Mouse (Mus musculus) forebrain, embryonic 12.5 days (tissue): ENCODE results near the gene Uhrf1bp1l. TPM values are rescaled to one million over a fixed set of nuclear protein-coding genes. Genes with fewer than 3 reads are reported as not detected.
A peak's percentile ranks its signal among the peaks of the same experiment; 100 is the strongest.

Experiments used
- ATAC-seq: fragments of 200-750 bp; cut with Nextera tagmentation; 2 replicates; pipeline ENCODE4 v1.8.0; 2017; ENCODE audit warnings: moderate TSS enrichment; ENCODE audit not compliant: low FRiP score
- H3K27ac ChIP-seq: fragments of 300-500 bp; sonication (generic); 2 replicates; pipeline ENCODE4 v1.5.1; 2016; ENCODE audit warnings: mild to moderate bottlenecking
- H3K27me3 ChIP-seq: fragments of 300-500 bp; sonication (generic); 2 replicates; pipeline ENCODE4 v1.6.1; 2016; ENCODE audit warnings: mild to moderate bottlenecking
- H3K36me3 ChIP-seq: fragments of 300-500 bp; sonication (generic); replicated peaks from 2 replicates; pipeline ENCODE4 v1.6.1; 2016; ENCODE audit warnings: mild to moderate bottlenecking
- H3K4me1 ChIP-seq: fragments of 300-500 bp; sonication (generic); 2 replicates; pipeline ENCODE4 v1.6.1; 2016
- H3K4me2 ChIP-seq: fragments of 300-500 bp; sonication (generic); 2 replicates; pipeline ENCODE4 v1.6.1; 2016; ENCODE audit warnings: mild to moderate bottlenecking, moderate library complexity
- H3K4me3 ChIP-seq: fragments of 300-500 bp; sonication (generic); replicated peaks from 2 replicates; pipeline ENCODE4 v1.5.1; 2016; ENCODE audit warnings: mild to moderate bottlenecking
- H3K9ac ChIP-seq: fragments of 300-500 bp; sonication (generic); 2 replicates; pipeline ENCODE4 v1.6.1; 2016; ENCODE audit warnings: mild to moderate bottlenecking
- H3K9me3 ChIP-seq: fragments of 300-500 bp; sonication (generic); 2 replicates; pipeline ENCODE4 v1.6.1; 2016
- WGBS: fragments of 180-500 bp; shearing (Covaris S2); methylation state at CpG from one replicate; pipeline ENCODE4 v1.1.7; 2016; 5-methylcytosine and 5-hydroxymethylcytosine counted together
- polyA plus RNA-seq: library from polyadenylated mRNA; unstranded; fragments of >200 nt; fragmentation: Nextera tagmentation; extraction: Ambion mirVana; gene quantifications from 2 replicates; pipeline ENCODE4 v1.2.1, GENCODE M21; 2016

Uhrf1bp1l gene
- polyA plus RNA-seq, 1 experiment from 2014 or later, result 36.9 TPM

DNA sequence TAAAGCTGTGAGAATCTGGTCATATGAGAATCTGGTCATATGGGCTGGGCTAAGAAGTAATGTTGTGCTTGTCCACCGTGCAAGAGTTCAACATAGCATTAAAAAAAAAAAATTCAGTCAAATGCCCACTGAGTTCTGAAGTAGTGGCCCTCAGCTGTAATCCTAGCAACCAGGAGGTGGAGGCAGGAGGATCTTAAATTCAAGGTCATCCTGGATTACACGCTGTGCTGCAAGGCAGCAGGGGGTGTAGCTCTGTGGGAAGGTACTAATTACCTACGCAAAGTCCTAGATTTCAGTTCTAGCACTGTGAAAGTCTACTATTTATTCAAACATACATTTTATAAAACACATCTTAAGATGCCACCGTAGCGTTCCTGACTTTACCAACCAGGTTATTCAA, 13.4 kb upstream of the Uhrf1bp1l start:
- peak overlapping the region; percentile 70 for H3K4me2 ChIP-seq
- peak overlapping the region; percentile 65 for H3K9ac ChIP-seq
- peaks cover 5% of the 10 kb centered on the region for H3K36me3 ChIP-seq
- no peaks in the 10 kb centered on the region for H3K27me3 ChIP-seq
- H3K27ac ChIP-seq, result no peak overlapping the region
- peak overlapping the region; percentile 56 for H3K4me3 ChIP-seq
- H3K4me1 ChIP-seq, result peaks cover 16% of the 10 kb centered on the region
- 16% methylated on average over 5 of the region's 5 CpGs for WGBS
- no peak for ATAC-seq
- no peaks in the 10 kb centered on the region for H3K9me3 ChIP-seq

DNA sequence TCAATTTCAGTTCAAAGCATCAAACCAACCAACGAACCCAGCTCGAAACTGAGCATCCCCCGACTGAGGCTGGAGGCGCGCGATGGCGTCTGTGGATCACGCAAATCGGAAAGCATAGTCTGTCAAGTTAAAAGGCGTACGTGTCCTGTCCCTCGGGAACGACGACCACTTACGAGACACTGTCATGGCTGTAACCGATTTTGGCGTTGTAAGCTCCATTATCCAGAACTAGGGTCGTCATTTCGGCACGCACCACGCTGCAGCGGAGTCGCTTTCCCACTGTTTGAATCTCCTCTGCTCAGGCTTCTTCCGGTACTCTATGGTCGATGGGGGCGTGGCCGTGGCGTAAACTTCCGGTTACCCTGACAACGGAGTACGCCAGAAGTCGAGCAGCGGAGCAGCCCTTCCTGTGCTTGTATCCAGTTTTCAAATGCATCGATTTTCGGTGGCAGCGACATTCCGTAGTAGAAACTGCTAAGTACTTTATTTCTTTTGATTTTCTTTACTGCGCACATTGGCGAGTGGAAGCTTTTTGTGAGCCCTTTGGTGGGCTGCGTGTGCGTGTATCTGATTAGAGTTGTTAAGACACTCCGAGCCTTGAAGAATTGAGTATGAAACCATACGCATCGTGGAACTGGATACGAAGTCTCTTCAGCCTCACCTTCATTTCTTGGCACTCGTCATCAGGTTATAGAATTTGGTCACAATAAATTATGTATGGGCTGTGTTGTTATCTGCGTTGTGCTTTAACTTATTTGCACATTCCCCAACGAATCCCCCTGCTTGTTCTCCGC, 12.6 kb upstream of the Uhrf1bp1l start, which contains the start of gene Actr6:
Gene Actr6, minus strand, starts transcription at position 295 of the 794 bp plus-strand sequence.
- Histone ChIP-seq H3K4me1 (peaks cover 16% of the 10 kb centered on the region), H3K9ac (peak within 1 kb of the TSS; percentile 65), H3K4me3 (peak within 1 kb of the TSS; percentile 56), H3K27me3 (no peaks in the 10 kb centered on the region), H3K36me3 (peaks cover under 1% of the 10 kb centered on the region), H3K27ac (peak within 1 kb of the TSS; percentile 54), H3K4me2 (peak within 1 kb of the TSS; percentile 70), H3K9me3 (no peaks in the 10 kb centered on the region)
- ATAC-seq, result peak; percentile 99
- WGBS, result 1% methylated on average over 49 of the region's 49 CpGs

DNA sequence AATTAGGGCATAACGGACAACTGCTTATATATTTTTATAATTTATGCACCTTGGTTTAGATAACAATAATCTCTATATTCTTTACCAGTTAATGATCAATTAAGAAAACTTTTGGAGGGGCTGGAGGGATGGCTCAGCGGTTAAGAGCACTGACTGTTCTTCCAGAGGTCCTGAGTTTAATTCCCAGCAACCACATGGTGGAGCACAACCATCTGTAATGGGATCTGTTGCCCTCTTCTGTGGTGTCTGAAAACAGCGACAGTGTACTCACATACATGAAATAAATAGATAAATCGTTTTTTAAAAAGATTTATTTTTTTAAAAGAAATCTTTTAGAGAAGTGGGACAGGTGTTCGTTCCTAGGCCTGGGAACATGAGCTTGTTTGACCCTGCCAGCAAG, 7.7 kb upstream of the Uhrf1bp1l start:
- no peak overlapping the region for H3K4me3 ChIP-seq
- H3K27ac ChIP-seq, result no peak overlapping the region
- no peaks in the 10 kb centered on the region for H3K36me3 ChIP-seq
- H3K9me3 ChIP-seq, result no peaks in the 10 kb centered on the region
- WGBS, result 44% methylated on average over 5 of the region's 5 CpGs
- ATAC-seq, result no peak
- no peaks in the 10 kb centered on the region for H3K27me3 ChIP-seq
- no peak overlapping the region for H3K4me2 ChIP-seq
- peaks cover 4% of the 10 kb centered on the region for H3K4me1 ChIP-seq
- no peak overlapping the region for H3K9ac ChIP-seq

DNA sequence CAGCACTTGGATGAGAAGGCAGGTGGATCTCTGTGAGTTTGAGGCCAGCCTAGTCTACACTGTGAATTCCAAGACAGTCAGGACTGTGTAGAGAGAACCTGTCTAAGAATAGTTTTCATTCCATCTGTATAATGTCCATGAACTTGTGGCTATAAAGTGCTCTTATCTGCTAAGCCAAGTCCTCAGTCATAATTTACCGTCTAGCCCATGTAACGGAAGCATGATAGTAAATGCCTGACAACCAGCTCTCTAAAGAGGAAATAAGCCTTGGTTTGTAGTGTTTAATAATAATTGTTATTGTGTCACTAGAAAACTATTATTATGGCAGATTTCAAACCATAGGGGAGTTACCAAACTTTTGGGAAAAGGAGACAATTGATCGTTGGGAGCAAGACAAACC, 6.9 kb upstream of the Uhrf1bp1l start:
- 96% methylated on average over 3 of the region's 3 CpGs for WGBS
- Histone ChIP-seq H3K4me1 (peaks cover under 1% of the 10 kb centered on the region; the same call in 1 of the 2 replicates), H3K27ac (no peak overlapping the region), H3K36me3 (no peaks in the 10 kb centered on the region), H3K4me3 (no peak overlapping the region), H3K4me2 (no peak overlapping the region), H3K27me3 (no peaks in the 10 kb centered on the region), H3K9me3 (no peaks in the 10 kb centered on the region), H3K9ac (no peak overlapping the region)
- no peak for ATAC-seq

DNA sequence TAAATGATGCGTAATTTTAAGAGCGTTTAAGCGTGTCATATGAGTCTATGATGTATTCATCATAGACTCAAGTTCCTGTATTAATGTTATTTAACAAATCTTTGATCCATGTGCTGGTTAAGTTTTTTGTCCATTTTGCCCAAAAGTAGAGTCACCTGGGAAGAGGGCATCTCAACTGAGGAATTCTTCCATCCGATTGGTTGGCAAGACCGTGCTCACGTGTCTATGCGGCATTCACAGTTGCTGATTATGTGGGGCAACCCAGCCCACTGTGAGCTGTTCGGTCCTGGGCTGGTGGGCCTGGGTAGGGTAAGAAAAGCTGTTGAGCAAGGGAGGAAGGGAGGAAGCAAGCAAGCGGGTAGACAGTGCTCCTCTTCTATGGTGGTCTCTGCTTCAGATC, 6.4 kb upstream of the Uhrf1bp1l start:
- 92% methylated on average over 9 of the region's 9 CpGs for WGBS

DNA sequence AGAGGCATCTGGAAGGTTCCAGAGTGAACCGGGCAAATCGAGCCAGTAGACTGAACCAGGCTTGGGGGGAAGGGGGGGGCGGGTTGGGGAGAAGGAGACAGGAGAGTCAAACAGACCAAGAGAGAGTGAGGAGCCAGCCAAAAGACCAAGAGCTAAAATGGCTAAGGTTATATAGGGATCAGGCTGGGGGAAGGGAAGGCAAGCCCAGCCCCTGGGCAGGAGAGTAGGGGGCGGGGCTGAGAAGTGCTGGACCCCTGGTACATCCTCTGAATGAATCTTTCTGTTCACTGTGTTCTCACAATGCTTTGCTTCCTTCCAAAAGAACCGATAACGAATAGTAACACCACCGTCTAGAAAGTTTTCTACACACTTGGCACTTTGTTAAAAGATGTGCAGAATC, 5.1 kb upstream of the Uhrf1bp1l start:
- no peaks in the 10 kb centered on the region for H3K4me1 ChIP-seq
- no peak overlapping the region for H3K27ac ChIP-seq
- no peak overlapping the region for H3K4me3 ChIP-seq
- H3K4me2 ChIP-seq, result no peak overlapping the region
- ATAC-seq, result no peak
- H3K27me3 ChIP-seq, result no peaks in the 10 kb centered on the region
- no peaks in the 10 kb centered on the region for H3K36me3 ChIP-seq
- 56% methylated on average over 7 of the region's 7 CpGs for WGBS
- no peak overlapping the region for H3K9ac ChIP-seq
- H3K9me3 ChIP-seq, result no peaks in the 10 kb centered on the region

More for the DNA sequence above, 6.4 kb upstream of the Uhrf1bp1l start:
- no peaks in the 10 kb centered on the region for H3K4me1 ChIP-seq
- no peak for ATAC-seq
- H3K36me3 ChIP-seq, result no peaks in the 10 kb centered on the region
- H3K27me3 ChIP-seq, result no peaks in the 10 kb centered on the region
- H3K4me3 ChIP-seq, result no peak overlapping the region
- H3K4me2 ChIP-seq, result no peak overlapping the region
- H3K9ac ChIP-seq, result no peak overlapping the region
- no peaks in the 10 kb centered on the region for H3K9me3 ChIP-seq
- no peak overlapping the region for H3K27ac ChIP-seq

DNA sequence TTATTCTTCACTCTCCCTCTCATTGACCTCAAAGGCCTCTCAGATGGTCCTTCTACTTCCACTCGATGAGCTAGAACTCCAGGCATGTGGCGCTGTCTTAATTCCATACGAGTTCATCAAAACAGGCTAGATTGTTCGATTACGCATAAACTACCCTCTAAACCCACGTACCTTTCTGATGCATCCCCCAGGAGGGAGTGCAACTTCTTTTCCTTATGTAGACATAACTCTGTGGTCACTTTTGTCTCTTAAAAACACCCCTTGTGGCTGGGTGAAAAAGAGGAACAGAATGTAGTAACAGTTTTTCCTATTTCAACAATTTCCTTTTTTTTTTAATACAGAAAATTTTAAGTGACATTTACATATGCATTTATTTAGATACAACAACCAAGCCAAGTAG, 3.8 kb upstream of the Uhrf1bp1l start:
- Histone ChIP-seq H3K4me3 (no peak overlapping the region), H3K9ac (no peak overlapping the region), H3K4me1 (no peaks in the 10 kb centered on the region; the same call in 1 of the 2 replicates), H3K27ac (no peak overlapping the region), H3K36me3 (no peaks in the 10 kb centered on the region), H3K4me2 (no peak overlapping the region), H3K27me3 (no peaks in the 10 kb centered on the region), H3K9me3 (no peaks in the 10 kb centered on the region)
- WGBS, result 84% methylated on average over 6 of the region's 6 CpGs
- no peak for ATAC-seq

DNA sequence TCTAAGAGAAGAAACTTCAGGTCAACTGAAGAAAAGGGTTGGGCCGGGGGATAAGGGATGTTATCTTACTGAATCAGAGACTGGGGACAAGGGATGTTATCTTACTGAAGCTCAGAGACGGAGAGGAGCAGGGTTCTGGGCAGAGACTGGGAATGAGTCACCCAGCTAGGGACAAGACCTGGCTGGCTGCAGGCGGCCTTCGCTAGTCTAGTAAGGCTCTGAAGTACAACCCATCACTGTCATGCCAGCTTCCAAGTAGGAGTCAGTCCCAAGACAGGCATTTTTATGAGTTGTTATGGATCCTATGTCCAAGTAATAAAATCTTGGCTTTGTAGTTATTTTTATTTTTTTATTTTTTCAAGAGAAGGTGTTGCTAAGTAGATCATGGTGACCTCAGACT, 1.5 kb upstream of the Uhrf1bp1l start:
- 93% methylated on average over 4 of the region's 4 CpGs for WGBS
- H3K9me3 ChIP-seq, result no peaks in the 10 kb centered on the region
- no peak overlapping the region for H3K9ac ChIP-seq
- no peak overlapping the region for H3K27ac ChIP-seq
- H3K4me1 ChIP-seq, result peaks cover 9% of the 10 kb centered on the region
- no peak for ATAC-seq
- no peaks in the 10 kb centered on the region for H3K27me3 ChIP-seq
- no peak overlapping the region for H3K4me2 ChIP-seq
- no peaks in the 10 kb centered on the region for H3K36me3 ChIP-seq
- no peak overlapping the region for H3K4me3 ChIP-seq

DNA sequence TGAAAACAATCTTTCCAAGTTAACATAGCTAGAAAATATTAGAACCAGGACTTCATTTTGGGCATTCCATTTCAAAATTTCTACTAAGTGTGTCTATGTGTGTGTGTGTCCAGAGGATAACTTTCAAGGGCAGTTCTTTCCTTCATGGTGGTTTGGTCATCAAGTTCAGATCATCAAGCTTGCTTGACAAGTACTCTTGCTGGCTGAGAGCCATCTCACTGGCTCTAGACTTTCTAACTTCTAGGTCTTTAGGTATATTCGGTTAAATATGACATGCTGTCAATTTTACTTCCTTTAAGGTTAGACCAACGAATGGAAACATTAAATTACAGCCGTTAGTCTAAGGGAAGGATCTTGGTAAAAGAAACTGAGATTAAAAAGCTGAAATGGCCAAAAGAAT, 450 bp upstream of the Uhrf1bp1l start:
- peak overlapping the region; percentile 90 for H3K4me3 ChIP-seq
- WGBS, result 26% methylated on average over 3 of the region's 3 CpGs
- H3K4me2 ChIP-seq, result peak overlapping the region; percentile 73
- H3K36me3 ChIP-seq, result no peaks in the 10 kb centered on the region
- H3K4me1 ChIP-seq, result peaks cover 9% of the 10 kb centered on the region
- H3K9ac ChIP-seq, result no peak overlapping the region; the same call in 1 of the 2 replicates
- ATAC-seq, result no peak
- H3K9me3 ChIP-seq, result no peaks in the 10 kb centered on the region
- no peak overlapping the region for H3K27ac ChIP-seq
- H3K27me3 ChIP-seq, result no peaks in the 10 kb centered on the region

DNA sequence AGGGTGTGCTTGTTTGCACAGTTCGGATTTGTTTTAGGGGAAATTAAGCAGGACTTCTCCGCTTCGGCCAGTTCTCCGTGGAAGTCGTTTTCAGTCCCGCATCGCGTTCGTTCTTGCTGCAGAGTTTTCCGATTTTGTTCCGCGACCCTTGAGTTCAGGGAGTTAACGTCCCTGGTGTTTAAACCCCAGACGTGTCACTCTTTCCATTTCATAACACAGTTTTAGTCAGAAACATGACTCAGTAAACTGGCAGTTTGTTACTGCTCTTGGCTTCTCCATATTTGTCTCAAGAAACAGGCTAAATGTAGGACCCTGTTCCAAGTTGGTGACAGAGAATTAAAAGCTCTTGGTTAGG, 852 bp downstream of the Uhrf1bp1l start:
- no peaks in the 10 kb centered on the region for H3K9me3 ChIP-seq
- peak overlapping the region; percentile 85; the same call in 1 of the 2 replicates for H3K27ac ChIP-seq
- H3K4me1 ChIP-seq, result peaks cover 9% of the 10 kb centered on the region
- under 1% methylated on average over 14 of the region's 14 CpGs for WGBS
- ATAC-seq, result no peak
- peak overlapping the region; percentile 73 for H3K4me2 ChIP-seq
- H3K36me3 ChIP-seq, result no peaks in the 10 kb centered on the region
- peak overlapping the region; percentile 90 for H3K4me3 ChIP-seq
- H3K9ac ChIP-seq, result peak overlapping the region; percentile 80
- no peaks in the 10 kb centered on the region for H3K27me3 ChIP-seq

DNA sequence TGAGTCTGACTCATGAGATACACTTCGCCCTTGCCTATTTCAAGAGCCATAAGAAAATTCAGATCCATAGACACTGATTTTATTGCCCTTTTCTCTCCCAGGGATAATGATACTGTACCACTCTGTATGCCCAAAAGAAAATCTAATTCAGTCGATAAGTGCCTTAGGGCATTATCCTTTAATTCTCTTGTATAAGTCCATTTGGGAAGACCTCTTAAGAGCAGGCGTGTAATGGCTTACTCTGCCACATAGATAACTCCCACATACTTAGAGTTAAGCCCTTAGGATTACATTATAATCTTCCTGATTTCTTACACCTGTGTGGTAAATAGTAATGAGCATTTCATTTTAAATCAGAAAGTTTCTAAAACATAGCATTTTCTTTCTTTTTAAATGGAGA, 1.8 kb downstream of the Uhrf1bp1l start:
- no peak for ATAC-seq
- Histone ChIP-seq H3K9ac (no peak overlapping the region), H3K27ac (no peak overlapping the region), H3K27me3 (no peaks in the 10 kb centered on the region), H3K36me3 (no peaks in the 10 kb centered on the region), H3K9me3 (no peaks in the 10 kb centered on the region), H3K4me3 (no peak overlapping the region), H3K4me2 (no peak overlapping the region), H3K4me1 (peaks cover 9% of the 10 kb centered on the region)
- WGBS, result 78% methylated on average over 3 of the region's 3 CpGs

DNA sequence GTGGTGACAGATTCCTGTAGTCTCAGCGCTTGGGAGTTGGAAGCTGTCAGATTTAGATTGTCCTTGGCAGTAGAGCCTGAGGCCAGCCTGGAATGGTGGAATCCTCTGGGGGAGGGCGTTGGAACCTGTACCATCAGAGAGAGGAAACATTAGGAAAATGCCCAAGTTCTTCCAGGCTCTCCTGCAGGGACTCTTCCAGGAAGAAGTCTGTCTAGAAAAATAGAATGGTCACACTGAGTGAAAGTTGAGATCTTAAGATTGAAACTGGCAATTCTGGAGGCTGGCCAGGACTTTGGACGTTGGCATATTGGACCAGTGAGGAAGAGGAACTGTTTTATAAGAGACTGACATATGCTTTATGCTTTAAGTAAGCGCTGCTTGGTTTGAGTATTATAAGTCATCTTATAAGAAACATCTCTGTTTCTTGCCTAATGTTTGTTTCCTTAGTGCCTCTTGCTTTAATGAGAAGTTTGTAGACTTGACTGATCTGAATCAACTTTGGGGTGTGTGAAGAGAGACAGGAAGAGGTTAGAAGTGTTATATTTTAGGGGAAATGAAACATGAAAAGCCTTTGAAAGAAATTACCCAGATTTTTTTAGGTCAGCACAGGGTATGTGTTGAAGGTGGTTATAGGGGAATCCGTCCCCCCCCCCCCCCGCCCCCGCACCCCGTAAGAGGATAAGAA, 2.6 kb downstream of the Uhrf1bp1l start:
- H3K27ac ChIP-seq, result no peak overlapping the region
- no peak for ATAC-seq
- no peaks in the 10 kb centered on the region for H3K27me3 ChIP-seq
- peaks cover 9% of the 10 kb centered on the region for H3K4me1 ChIP-seq
- no peaks in the 10 kb centered on the region for H3K9me3 ChIP-seq
- H3K4me2 ChIP-seq, result no peak overlapping the region
- no peak overlapping the region for H3K4me3 ChIP-seq
- 89% methylated on average over 8 of the region's 8 CpGs for WGBS
- no peaks in the 10 kb centered on the region for H3K36me3 ChIP-seq
- H3K9ac ChIP-seq, result no peak overlapping the region

DNA sequence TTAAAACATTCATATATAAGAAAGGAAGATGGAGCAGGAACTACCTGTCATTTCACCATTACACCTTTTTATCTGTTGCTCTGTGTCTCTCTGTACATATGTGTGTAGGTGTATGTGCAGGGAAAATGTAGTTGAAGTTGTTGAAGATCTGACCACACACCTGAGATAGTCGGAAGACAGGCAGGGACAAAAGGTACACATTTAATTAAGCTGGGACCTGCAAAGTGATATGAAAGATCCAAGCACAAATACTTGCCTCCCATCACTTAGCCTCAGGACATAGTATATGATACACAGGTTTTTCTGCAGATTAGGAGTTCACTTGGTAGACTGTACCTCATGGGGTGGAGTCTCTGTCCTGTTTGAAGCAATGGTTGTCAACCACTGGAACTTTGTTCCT, 3.1 kb downstream of the Uhrf1bp1l start:
- no peaks in the 10 kb centered on the region for H3K27me3 ChIP-seq
- H3K4me3 ChIP-seq, result no peak overlapping the region
- H3K9me3 ChIP-seq, result no peaks in the 10 kb centered on the region
- H3K9ac ChIP-seq, result no peak overlapping the region
- H3K36me3 ChIP-seq, result no peaks in the 10 kb centered on the region
- 97% methylated on average over 1 of the region's 1 CpGs for WGBS
- peaks cover 9% of the 10 kb centered on the region for H3K4me1 ChIP-seq
- no peak for ATAC-seq
- H3K4me2 ChIP-seq, result no peak overlapping the region
- no peak overlapping the region for H3K27ac ChIP-seq
